Mouse (Mus musculus): Measurements from ENCODE around the gene Ildr2.
A peak's percentile ranks its signal among the peaks of the same experiment; 100 is the strongest.

The Ildr2 gene

DNA sequence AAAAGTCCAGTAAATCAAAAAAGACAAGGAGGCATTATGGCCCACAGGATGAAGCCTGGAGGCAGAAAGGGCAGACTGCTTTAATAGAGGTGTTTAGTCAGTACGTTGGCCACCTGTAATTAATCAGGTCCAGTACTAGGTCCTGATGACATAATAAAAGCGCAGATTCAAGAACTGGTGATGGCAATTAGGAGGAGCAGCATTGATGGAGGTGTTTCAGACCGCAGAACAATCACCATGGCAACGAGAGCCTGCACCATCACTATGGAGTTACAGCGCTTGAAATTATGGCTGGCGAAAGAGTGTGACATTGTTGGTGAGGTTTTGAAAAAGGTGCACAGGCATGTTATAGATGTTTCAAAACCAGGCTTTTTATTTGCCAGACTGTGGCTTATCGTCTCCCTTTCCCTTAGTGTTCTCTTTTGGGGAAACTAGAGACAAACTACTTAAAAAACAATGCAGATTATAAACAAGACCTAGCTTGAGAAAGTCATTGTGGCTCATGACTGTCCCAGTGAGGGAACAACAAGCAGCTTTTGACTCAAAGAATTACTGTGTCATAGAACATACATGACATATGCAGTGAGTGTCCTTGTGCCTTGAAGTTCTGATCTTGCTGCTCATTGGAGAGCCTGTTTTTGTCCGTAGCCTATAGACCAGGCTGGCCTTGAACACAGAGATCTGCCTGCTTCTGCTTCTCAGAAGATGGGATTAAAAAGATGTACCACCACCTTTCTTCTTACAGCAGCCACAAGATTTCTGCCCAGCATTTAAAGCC, 90.5 kb downstream of the Ildr2 start:
- no peak for DNase-seq

DNA sequence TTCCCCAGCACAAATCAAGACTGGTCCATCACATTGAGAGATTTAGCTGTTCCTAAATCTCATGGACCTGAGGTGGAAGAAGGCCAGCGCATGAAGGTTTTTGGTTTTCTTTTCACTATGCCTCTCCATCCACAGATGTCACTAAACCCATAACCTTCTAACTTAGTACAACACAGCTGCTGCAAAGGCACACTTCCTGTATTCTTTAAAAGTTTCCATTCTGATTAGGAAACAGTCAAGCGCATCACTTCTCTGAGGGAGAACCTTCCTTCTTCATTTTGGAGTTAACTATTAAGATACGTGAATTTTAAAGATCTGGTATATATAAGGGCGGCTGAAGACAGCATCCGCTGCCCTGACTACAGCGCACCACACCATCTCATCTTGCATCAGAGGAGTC, 91.7 kb downstream of the Ildr2 start:
- DNase-seq = no peak

DNA sequence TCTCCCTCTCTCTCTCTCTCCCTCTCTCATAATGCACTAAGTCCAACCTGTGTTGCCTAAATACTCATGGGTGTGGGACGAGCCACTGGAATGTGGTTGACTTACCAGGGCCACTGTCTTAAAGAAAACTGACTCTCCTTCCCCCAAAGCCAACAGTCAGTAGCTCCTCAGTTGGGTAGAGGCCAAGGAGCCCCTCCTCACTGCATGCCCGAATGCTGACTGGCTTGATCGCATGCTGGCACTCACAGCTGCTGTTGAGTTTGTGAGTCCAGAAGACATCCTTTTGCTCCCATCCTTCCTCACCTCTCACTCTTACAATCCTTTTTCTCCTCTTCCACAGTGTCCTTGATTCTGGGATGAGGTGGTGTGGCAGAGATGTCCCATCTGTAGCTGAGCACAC, 93.0 kb downstream of the Ildr2 start:
- DNase-seq = no peak

DNA sequence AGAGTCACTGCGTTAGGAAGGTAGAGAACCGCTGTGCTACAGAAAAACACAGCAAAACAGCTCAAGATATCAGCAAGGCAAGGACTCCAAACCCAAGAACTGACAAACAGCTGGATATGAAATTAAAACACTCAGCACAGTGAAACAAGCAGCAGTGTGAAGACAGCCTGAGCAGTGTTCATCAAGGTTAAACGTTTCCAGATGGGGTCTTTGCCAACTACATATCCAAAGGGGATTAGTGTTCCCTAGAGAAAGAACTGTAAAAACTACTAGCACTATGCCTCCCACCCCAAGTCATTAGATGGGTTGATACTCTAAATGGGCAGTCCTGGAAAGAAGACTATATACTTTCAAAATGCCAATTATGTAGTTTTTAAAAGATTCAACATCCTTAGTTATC, 95.4 kb downstream of the Ildr2 start:
- no peak for DNase-seq

DNA sequence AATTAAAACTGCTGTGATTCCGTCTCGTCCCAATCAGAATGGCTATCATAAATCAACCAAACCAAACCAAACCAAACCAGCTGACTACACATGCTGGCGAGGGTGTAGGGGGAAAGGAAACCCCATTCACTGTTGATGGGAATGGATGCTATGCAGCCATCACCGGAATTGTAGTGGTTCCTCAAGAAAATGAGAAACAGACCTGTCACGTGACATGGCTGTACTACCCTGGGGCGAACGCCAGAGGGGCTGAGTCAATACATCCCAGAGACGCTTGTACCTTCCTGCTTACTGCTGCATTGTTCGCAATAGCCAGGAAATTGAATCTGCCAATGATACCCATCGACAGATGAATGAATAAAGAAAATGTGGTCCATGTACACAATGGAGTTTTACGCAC, 95.8 kb downstream of the Ildr2 start:
- DNase-seq = no peak

DNA sequence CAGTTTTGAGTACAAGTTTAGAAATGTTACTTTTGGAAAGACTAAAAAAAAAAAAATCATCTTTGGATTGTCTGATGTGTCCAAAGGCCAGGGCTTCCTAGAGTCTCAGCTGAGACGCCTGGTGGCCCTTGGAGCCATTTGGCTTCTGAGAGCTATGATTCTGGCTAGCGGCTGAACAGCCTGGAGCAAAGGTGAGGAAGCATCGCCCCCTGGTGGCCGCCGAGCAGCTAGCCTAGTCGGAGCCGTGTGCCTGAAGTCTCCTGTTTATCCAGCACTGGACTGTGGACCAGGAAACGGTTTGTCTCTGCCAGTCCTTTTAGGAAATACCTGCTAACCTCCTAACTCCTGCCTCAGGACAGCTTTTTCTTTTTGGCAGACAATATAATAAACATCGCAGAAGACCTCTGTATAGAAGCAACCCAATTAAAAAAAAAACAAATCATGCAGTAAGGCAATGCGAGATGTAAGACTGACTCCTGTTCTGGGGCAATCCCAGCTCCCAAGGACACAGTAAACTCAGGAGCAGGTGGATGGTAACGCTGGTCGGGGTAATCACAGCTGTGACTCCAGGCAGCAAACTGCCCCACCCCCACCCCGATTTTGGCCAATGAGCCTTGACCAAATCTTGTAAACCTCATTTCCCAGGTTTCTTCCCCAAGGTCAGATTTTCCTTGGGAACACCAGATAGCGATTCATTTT, 106.4 kb downstream of the Ildr2 start:
- DNase-seq = peak; percentile 84

DNA sequence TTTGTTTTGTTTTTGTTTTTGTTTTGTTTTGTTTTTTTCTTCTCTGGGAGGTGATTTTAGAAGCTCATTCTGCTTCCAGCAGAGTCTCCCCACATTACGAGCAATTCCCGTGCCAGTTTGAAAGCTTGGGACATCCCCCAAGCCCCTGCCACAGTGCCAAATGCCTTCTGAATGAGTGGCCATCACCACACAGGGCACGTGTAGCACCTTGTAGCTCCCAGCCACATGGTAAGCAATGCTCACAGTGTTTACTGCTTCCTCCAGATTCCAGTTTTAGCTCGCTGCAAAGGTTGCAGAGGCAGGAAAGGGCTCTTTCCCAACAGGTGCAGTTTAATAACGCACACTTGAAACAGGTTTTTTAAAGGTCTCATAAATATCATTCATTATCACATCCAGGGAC, 107.0 kb downstream of the Ildr2 start:
- DNase-seq = no peak

DNA sequence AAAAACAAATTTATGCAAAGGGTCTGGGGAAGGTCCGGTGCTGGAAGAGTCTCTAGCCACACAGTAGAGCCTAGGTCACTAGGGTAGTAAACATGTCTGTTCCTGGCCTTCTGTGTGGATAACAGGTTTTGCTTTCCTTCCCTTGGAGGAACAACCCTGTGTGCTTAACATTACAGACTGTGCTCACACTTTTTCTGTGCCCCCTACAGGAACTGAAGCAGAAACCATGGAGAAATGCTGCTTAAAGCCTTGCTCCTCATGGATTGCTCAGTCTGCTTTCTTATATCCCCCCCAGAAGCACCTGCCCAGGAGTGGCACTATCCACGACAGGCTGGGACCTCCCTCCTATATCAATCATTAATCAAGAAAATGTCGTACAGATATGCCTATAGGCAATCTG, 107.9 kb downstream of the Ildr2 start:
- DNase-seq = no peak

DNA sequence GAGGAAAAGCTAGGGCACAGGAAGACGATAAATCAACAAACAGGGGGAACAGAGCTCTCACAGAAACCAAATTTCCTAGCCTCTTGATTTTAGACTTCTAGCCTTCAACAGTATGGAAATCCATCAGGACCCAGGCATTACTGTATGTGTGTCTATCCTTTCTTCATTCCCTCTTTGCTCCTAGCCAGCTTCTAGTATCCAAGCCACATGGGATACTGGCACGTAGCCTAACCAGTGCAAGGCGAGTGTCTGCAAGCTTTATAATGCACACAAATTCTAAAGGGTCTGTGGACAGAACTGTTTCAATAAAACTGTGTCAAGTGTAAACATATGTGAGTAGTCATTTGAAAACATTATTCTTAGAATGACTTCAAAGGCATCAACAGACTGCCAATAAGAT, 108.7 kb downstream of the Ildr2 start:
- DNase-seq = no peak

DNA sequence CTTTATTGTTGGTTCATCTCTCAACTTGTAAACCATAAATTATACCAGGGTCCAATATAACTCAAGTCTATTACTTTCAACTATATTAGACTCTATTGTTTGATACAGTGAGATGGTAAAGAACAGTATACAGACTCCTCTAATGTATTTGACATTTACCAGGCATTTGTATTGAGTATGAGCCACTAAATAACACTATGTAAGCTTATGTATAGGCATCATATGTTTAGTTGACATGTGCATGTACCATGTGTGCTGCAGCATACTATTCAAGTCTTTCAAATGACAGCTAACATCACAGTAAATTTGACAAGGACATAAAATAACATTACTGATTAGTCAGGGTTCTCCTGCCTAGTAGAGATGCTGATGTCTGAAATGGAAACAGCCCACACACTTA, 109.2 kb downstream of the Ildr2 start:
- no peak for DNase-seq
